Mouse (Mus musculus): ENCODE measurements around the gene Ehhadh. TPM values are rescaled to one million over a fixed set of nuclear protein-coding genes. Genes with fewer than 3 reads are reported as not detected.

The Ehhadh gene
- total RNA-seq, 2 experiments from 2014 or later: 6.1 to 7.6 TPM

GRCm38 (mm10) chr16:21741542-21741941 is 46.1 kb downstream of the Ehhadh start:
- no peak for DNase-seq (ENCODE audit: low spot score)

GRCm38 (mm10) chr16:21735638-21736037 is 52.0 kb downstream of the Ehhadh start:
- DNase-seq (ENCODE audit: low spot score): no peak

GRCm38 (mm10) chr16:21727897-21728364 is 59.7 kb downstream of the Ehhadh start:
- DNase-seq (ENCODE audit: low spot score): peak; percentile 85

- no peak for DNase-seq (ENCODE audit: low spot score)
Observed at GRCm38 (mm10) chr16:21727421-21727820, 60.2 kb downstream of the Ehhadh start.

GRCm38 (mm10) chr16:21724261-21724660 is 63.3 kb downstream of the Ehhadh start:
- no peak for DNase-seq (ENCODE audit: low spot score)

- peak; percentile 25 for DNase-seq (ENCODE audit: low spot score)
Observed at GRCm38 (mm10) chr16:21719770-21720169, 67.8 kb downstream of the Ehhadh start.

- DNase-seq (ENCODE audit: low spot score): no peak
Observed at GRCm38 (mm10) chr16:21714516-21714915, 73.1 kb downstream of the Ehhadh start.

Other genes with a start within 250 kb of the Ehhadh start
- gene 2510009E07Rik, start 93.1 kb downstream of the Ehhadh start, total RNA-seq (2021): 10 to 100 TPM; 26.9 to 29.7 TPM
- gene Map3k13, start 6.5 kb upstream of the Ehhadh start, total RNA-seq (2021): under 1 TPM; 0.59 to 0.64 TPM
- 1 to 10 TPM; 3.9 to 4.6 TPM for gene Tmem41a, start 159.7 kb upstream of the Ehhadh start, total RNA-seq (2021)
- under 1 TPM in 1 of 2 experiments, not detected in 1; 0.25 TPM for gene Liph, start 207.9 kb upstream of the Ehhadh start, total RNA-seq (2021)
- 10 to 100 TPM; 31.6 to 32.2 TPM for gene Senp2, start 221.7 kb upstream of the Ehhadh start, total RNA-seq (2021)